18 mouse cellular contexts compared by ENCODE assay signal in genomic region chr12:12321111-12321510, GRCm38 (mm10). TPM values are rescaled to one million over a fixed set of nuclear protein-coding genes. Genes with fewer than 3 reads are reported as not detected.
DNase-seq lines count a peak whose midpoint lies in the region; ATAC-seq and TF ChIP-seq lines count a peak whose summit lies in the region.
"Had no signal": no experiment of that assay in that cellular context is flagged by ENCODE, and none has a peak within 500 bp of the region (broad histone marks: within the 10 kb centered on the region; RNA-seq: fewer than 3 reads in every experiment).

No protein-coding gene starts in this region.

- no peak for ATAC-seq in embryonic facial prominence, embryonic 13.5 days (ENCODE audit: insufficient number of reproducible peaks, insufficient read depth, low FRiP score, low TSS enrichment, low read depth)
- peak; percentile 44 for ATAC-seq in forebrain, embryonic 15.5 days (replicated peaks)
- ATAC-seq in midbrain, embryonic 15.5 days (replicated peaks) = no peak
- ATAC-seq: hindbrain, postnatal 0 days had no signal

- WGBS in embryonic facial prominence, embryonic 13.5 days = 52% methylated on average over 3 of the region's 3 CpGs
- 60% methylated on average over 3 of the region's 3 CpGs for WGBS in forebrain, embryonic 15.5 days
- WGBS in midbrain, embryonic 15.5 days = 80% methylated on average over 3 of the region's 3 CpGs

- peak overlapping the region; percentile 15; the same call in 1 of the 2 replicates for H3K27ac ChIP-seq in layer of hippocampus, adult 2 months
- 0 out of 2 replicates have a peak overlapping the region, but pooled peaks have one; percentile 33 for H3K27ac ChIP-seq in embryonic facial prominence, embryonic 13.5 days
- H3K27ac ChIP-seq in forebrain, embryonic 15.5 days (replicated peaks) = peak overlapping the region; percentile 36
- H3K27ac ChIP-seq in midbrain, embryonic 15.5 days = no peak overlapping the region
- H3K27ac ChIP-seq: heart, adult 2 months; heart, embryonic 15.5 days; hindbrain, embryonic 13.5 days; hindbrain, postnatal 0 days had no signal

- H3K4me2 ChIP-seq in embryonic facial prominence, embryonic 13.5 days = no peak overlapping the region
- no peak overlapping the region for H3K4me2 ChIP-seq in forebrain, embryonic 15.5 days (replicated peaks)
- H3K4me2 ChIP-seq in midbrain, embryonic 15.5 days = no peak overlapping the region
- H3K4me2 ChIP-seq: heart, embryonic 11.5 days; heart, embryonic 15.5 days; hindbrain, embryonic 13.5 days had no signal

- no peaks in the 10 kb centered on the region for H3K9me3 ChIP-seq in embryonic facial prominence, embryonic 13.5 days
- H3K9me3 ChIP-seq in forebrain, embryonic 15.5 days = no peaks in the 10 kb centered on the region
- no peaks in the 10 kb centered on the region for H3K9me3 ChIP-seq in midbrain, embryonic 15.5 days
- H3K9me3 ChIP-seq: heart, embryonic 15.5 days; hindbrain, embryonic 13.5 days had no signal

- H3K4me1 ChIP-seq in embryonic facial prominence, embryonic 13.5 days = peaks cover 24% of the 10 kb centered on the region
- peaks cover 33% of the 10 kb centered on the region for H3K4me1 ChIP-seq in forebrain, embryonic 15.5 days
- H3K4me1 ChIP-seq in midbrain, embryonic 15.5 days = peaks cover 19% of the 10 kb centered on the region

- H3K27me3 ChIP-seq in embryonic facial prominence, embryonic 13.5 days = no peaks in the 10 kb centered on the region; the same call in 1 of the 2 replicates
- no peaks in the 10 kb centered on the region for H3K27me3 ChIP-seq in forebrain, embryonic 15.5 days
- no peaks in the 10 kb centered on the region for H3K27me3 ChIP-seq in midbrain, embryonic 15.5 days (replicated peaks)
- H3K27me3 ChIP-seq: heart, embryonic 15.5 days; hindbrain, embryonic 13.5 days had no signal

- H3K36me3 ChIP-seq in embryonic facial prominence, embryonic 13.5 days = no peaks in the 10 kb centered on the region
- H3K36me3 ChIP-seq in forebrain, embryonic 15.5 days = no peaks in the 10 kb centered on the region
- H3K36me3 ChIP-seq in midbrain, embryonic 15.5 days (replicated peaks) = no peaks in the 10 kb centered on the region
- H3K36me3 ChIP-seq: heart, embryonic 15.5 days; hindbrain, embryonic 13.5 days had no signal

- H3K4me3 ChIP-seq in layer of hippocampus, adult 2 months = no peak overlapping the region
- no peak overlapping the region for H3K4me3 ChIP-seq in embryonic facial prominence, embryonic 13.5 days
- no peak overlapping the region for H3K4me3 ChIP-seq in forebrain, embryonic 15.5 days
- H3K4me3 ChIP-seq in midbrain, embryonic 15.5 days = no peak overlapping the region
- H3K4me3 ChIP-seq: heart, adult 2 months; heart, embryonic 15.5 days; hindbrain, embryonic 13.5 days had no signal

- no peak for TF ChIP-seq CTCF in layer of hippocampus, adult 2 months (conservative IDR thresholded peaks at IDR 0.05)

- no peak overlapping the region for H3K9ac ChIP-seq in embryonic facial prominence, embryonic 13.5 days
- H3K9ac ChIP-seq in forebrain, embryonic 15.5 days (replicated peaks) = no peak overlapping the region
- H3K9ac ChIP-seq in midbrain, embryonic 15.5 days = no peak overlapping the region
- H3K9ac ChIP-seq: heart, embryonic 15.5 days; hindbrain, embryonic 13.5 days had no signal

- DNase-seq in layer of hippocampus, adult 2 months (ENCODE audit: low spot score in 2 of 2) = no peak
- no peak for DNase-seq in layer of hippocampus, adult 11-12 months (ENCODE audit: low spot score)
- no peak for DNase-seq in adrenal gland, postnatal 14 days
- DNase-seq in c-Kit-positive CD71-positive TER-119-positive erythroid progenitor cells, embryonic 14.5 days (ENCODE audit: low spot score) = no peak
- DNase-seq: cerebellum, adult 18-20 months; cerebellum, adult 9-11 months; cerebellum, postnatal 36 days; gastrocnemius, postnatal 14 days; heart, postnatal 14 days; kidney, adult 11 months had no signal

RNA-seq across cellular contexts. Expression of gene Fam49a, which starts 59.2 kb away (rescaled TPM):
- total RNA-seq in layer of hippocampus, adult 2 months (2021) = 100 to 1,000 TPM; 178 to 186 TPM
- 10.5 and 11.7 TPM in 2 replicates for polyA plus RNA-seq in embryonic facial prominence, embryonic 13.5 days (2015; fragmentation: Nextera tagmentation; extraction: Ambion mirVana)
- 139 and 154 TPM in 2 replicates for polyA plus RNA-seq in forebrain, embryonic 15.5 days (2015; fragmentation: Nextera tagmentation; extraction: Ambion mirVana)
- 22.0 and 27.3 TPM in 2 replicates for total RNA-seq in adrenal gland, postnatal 14 days (2021)
- polyA plus RNA-seq in midbrain, embryonic 15.5 days (2015; fragmentation: Nextera tagmentation; extraction: Ambion mirVana) = 46.4 and 48.4 TPM in 2 replicates
